Mouse (Mus musculus): ENCODE measurements around the gene Anxa6. TPM values are rescaled to one million over a fixed set of nuclear protein-coding genes. Genes with fewer than 3 reads are reported as not detected.

Anxa6 gene
- total and polyA plus RNA-seq, 3 experiments = 115 to 168 (median 162) TPM

DNA sequence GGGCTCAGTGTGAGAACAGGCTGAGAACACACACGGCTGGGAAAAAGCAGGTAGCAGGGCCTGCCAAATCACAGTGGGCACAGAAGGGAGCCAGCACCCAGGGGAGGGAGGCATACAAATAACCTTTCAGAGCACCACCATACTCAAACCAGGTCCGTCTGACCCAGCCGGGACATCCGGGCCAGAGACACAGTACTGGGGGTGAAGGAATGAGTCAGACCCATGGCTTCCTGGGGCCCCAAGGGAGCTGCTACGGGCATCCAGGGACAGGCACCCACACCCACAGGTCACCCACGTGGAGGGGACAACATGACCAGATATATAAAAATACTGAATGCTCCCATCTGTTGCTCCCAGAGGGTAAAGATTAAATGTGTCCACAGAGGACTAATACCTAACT lies 80.6 kb downstream of the Anxa6 start (continued):
- TF ChIP-seq MEF2A (IDR thresholded peaks at IDR 0.05; ENCODE audit: borderline replicate concordance, low read depth, low read length) (peak; percentile 38), SIN3A (IDR thresholded peaks at IDR 0.05; ENCODE audit: low read length) (peak; percentile 61), MYC (IDR thresholded peaks at IDR 0.05; ENCODE audit: low read depth, low read length) (peak; percentile 80), JUN (IDR thresholded peaks at IDR 0.05; ENCODE audit: insufficient read depth, low read depth, low read length) (peak; percentile 43; the same call in 1 of the 2 replicates), GABPA (IDR thresholded peaks at IDR 0.05; ENCODE audit: insufficient replicate concordance, low read depth, low read length) (no peak)

DNA sequence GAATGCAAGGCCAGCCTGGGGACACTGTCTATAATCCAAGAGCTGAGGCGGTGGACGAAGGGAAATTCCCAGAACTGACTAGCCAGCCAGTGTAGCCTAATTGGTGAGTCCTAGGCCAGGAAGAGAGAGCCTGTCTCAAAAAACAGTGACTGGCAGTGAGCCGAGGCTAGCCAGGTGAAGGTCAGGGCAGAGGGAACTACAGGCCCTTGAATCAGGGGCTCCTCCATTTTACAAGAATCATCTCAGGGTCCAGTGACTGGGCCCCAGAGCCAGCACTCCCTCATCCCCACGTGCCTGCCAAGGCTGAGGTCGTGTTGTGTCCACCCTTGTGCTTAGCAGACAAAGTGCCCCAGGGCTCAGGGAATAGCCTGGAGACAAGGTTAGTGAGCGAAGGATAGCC lies 82.6 kb downstream of the Anxa6 start:
- TF ChIP-seq CTCF (conservative IDR thresholded peaks at IDR 0.05 in 1 of 2, IDR thresholded peaks at IDR 0.05 in 1 of 2; ENCODE audit: low read depth in 2 of 2, low read length in 2 of 2) = no peak
- TF ChIP-seq MAFK (IDR thresholded peaks at IDR 0.05; ENCODE audit: insufficient replicate concordance, low read length) = no peak
- no peak for TF ChIP-seq ZNF384 (IDR thresholded peaks at IDR 0.05; ENCODE audit: low read depth, low read length)
- dilution Hi-C loops (cut with MboI; ENCODE audit: extremely low pct_ligation_motif_present, extremely low pct_unique_long_range_greater_than_20kb, low sequenced_read_pairs) = no loop called here

DNA sequence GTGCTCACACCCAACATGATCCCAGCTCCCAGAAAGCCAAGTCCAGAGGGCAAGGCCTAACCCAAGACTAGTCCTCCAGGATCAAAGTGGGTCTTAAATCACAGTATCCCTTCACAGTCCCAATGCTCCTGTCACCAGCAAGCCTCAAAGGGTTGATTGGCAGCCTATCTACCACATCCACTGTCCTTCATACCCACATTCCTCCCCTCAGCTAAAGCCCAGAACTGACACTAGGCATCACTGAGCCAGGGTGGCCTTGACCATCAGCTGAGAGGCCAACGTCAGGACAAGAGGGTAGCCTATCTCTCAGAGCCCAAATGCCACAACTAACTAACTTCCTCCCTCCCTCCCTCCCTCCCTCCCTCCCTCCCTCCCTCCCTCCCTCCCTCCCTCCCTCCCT lies 83.5 kb downstream of the Anxa6 start:
- Histone ChIP-seq H3K36me3 (replicated peaks in 1 of 2; ENCODE audit: control insufficient read depth in 1 of 2, insufficient read depth in 1 of 2, low read length in 1 of 2) (peaks cover 45 to 71% of the 10 kb centered on the region in 2 experiments), H3K27me3 (replicated peaks) (no peaks in the 10 kb centered on the region), H3K9ac (ENCODE audit: insufficient read depth, low read depth) (no peak overlapping the region), H3K27ac (ENCODE audit: insufficient read depth, low read depth) (peak overlapping the region; percentile 53), H3K4me2 (ENCODE audit: insufficient read depth, low read depth, poor library complexity, severe bottlenecking) (no peak overlapping the region), H3K4me3 (replicated peaks in 1 of 3; ENCODE audit: low read depth in 2 of 3, low read length in 2 of 3, poor library complexity in 1 of 3) (peak overlapping the region in 1 of 3 experiments; percentile 23), H3K9me3 (replicated peaks; ENCODE audit: low read length) (no peaks in the 10 kb centered on the region), H3K4me1 (ENCODE audit: control insufficient read depth in 1 of 2, insufficient read depth in 2 of 2) (peaks cover 38 to 88% of the 10 kb centered on the region in 2 experiments), H3K79me2 (replicated peaks; ENCODE audit: control insufficient read depth, extremely low read depth, insufficient read depth, poor library complexity, severe bottlenecking) (peaks cover 86% of the 10 kb centered on the region)
- TF ChIP-seq IRF4 (IDR thresholded peaks at IDR 0.05; ENCODE audit: low read depth, low read length) = no peak
- no peak for TF ChIP-seq SMC3 (IDR thresholded peaks at IDR 0.05; ENCODE audit: low read depth, low read length)
- TF ChIP-seq UBTF (IDR thresholded peaks at IDR 0.05; ENCODE audit: low read depth, low read length) = no peak
- no peak for TF ChIP-seq ZKSCAN1 (IDR thresholded peaks at IDR 0.05; ENCODE audit: borderline replicate concordance, low read depth, low read length)
- no peak for TF ChIP-seq EP300 (IDR thresholded peaks at IDR 0.05; ENCODE audit: low read length)
- dilution Hi-C loops (cut with MboI; ENCODE audit: extremely low pct_ligation_motif_present, extremely low pct_unique_long_range_greater_than_20kb, low sequenced_read_pairs) (no loop called here), in situ Hi-C loops (cut with MboI; ENCODE audit: low pct_ligation_motif_present, low pct_unique_long_range_greater_than_20kb, low sequenced_read_pairs) (no loop called here)
- no peak for DNase-seq (ENCODE audit: extremely low read depth)

More for the DNA sequence above, 82.6 kb downstream of the Anxa6 start:
- DNase-seq (ENCODE audit: extremely low read depth) = no peak
- Histone ChIP-seq H3K79me2 (replicated peaks; ENCODE audit: control insufficient read depth, extremely low read depth, insufficient read depth, poor library complexity, severe bottlenecking) (peaks cover 88% of the 10 kb centered on the region), H3K27ac (ENCODE audit: insufficient read depth, low read depth) (no peak overlapping the region), H3K4me3 (replicated peaks in 1 of 3; ENCODE audit: low read depth in 2 of 3, low read length in 2 of 3, poor library complexity in 1 of 3) (no peak overlapping the region), H3K36me3 (replicated peaks in 1 of 2; ENCODE audit: control insufficient read depth in 1 of 2, insufficient read depth in 1 of 2, low read length in 1 of 2) (peaks cover 38 to 64% of the 10 kb centered on the region in 2 experiments), H3K4me2 (ENCODE audit: insufficient read depth, low read depth, poor library complexity, severe bottlenecking) (no peak overlapping the region), H3K9me3 (replicated peaks; ENCODE audit: low read length) (no peaks in the 10 kb centered on the region), H3K4me1 (ENCODE audit: control insufficient read depth in 1 of 2, insufficient read depth in 2 of 2) (peaks cover 33 to 81% of the 10 kb centered on the region in 2 experiments), H3K27me3 (replicated peaks) (no peaks in the 10 kb centered on the region), H3K9ac (ENCODE audit: insufficient read depth, low read depth) (no peak overlapping the region)
- in situ Hi-C loops (cut with MboI; ENCODE audit: low pct_ligation_motif_present, low pct_unique_long_range_greater_than_20kb, low sequenced_read_pairs) = no loop called here

Data from CH12.LX (cell line).